Mouse (Mus musculus) midbrain, postnatal 0 days (tissue): ENCODE data around the gene Uqcr10. TPM values are rescaled to one million over a fixed set of nuclear protein-coding genes. Genes with fewer than 3 reads are reported as not detected.
A peak's percentile ranks its signal among the peaks of the same experiment; 100 is the strongest.

ENCODE experiments used
- ATAC-seq: fragments of 200-750 bp; cut with Nextera tagmentation; 2 replicates; pipeline ENCODE4 v1.8.0; 2017; ENCODE audit warnings: moderate number of reproducible peaks, mild to moderate bottlenecking, moderate TSS enrichment, moderate library complexity; ENCODE audit not compliant: low FRiP score
- DNase-seq: peaks from one replicate; pipeline ENCODE4 v3.0.0-alpha.2; 2015; ENCODE audit warnings: low spot score
- H3K27ac ChIP-seq: fragments of 300-500 bp; sonication (generic); 2 replicates; pipeline ENCODE4 v1.5.1; 2014; ENCODE audit warnings: low read depth, mild to moderate bottlenecking, low read length, mixed read lengths
- H3K27me3 ChIP-seq: fragments of 300-500 bp; sonication (generic); 2 replicates; pipeline ENCODE4 v1.6.1; 2014; ENCODE audit warnings: low read length, control low read depth, mixed read lengths; ENCODE audit not compliant: insufficient read depth
- H3K36me3 ChIP-seq: fragments of 300-500 bp; sonication (generic); 2 replicates; pipeline ENCODE4 v1.6.1; 2014; ENCODE audit warnings: low read length, control low read depth, mixed read lengths; ENCODE audit not compliant: insufficient read depth
- H3K4me1 ChIP-seq: fragments of 300-500 bp; sonication (generic); 2 replicates; pipeline ENCODE4 v1.6.1; 2014; ENCODE audit warnings: mild to moderate bottlenecking, control low read depth, antibody characterized with exemption, low read length, mixed read lengths; ENCODE audit not compliant: insufficient read depth
- H3K4me2 ChIP-seq: fragments of 300-500 bp; sonication (generic); 2 replicates; pipeline ENCODE4 v1.6.1; 2014; ENCODE audit warnings: low read depth, mild to moderate bottlenecking, low read length, mixed read lengths; ENCODE audit not compliant: poor library complexity, severe bottlenecking
- H3K4me3 ChIP-seq: fragments of 300-500 bp; sonication (generic); 2 replicates; pipeline ENCODE4 v1.5.1; 2014; ENCODE audit warnings: low read depth, mild to moderate bottlenecking, low read length, moderate library complexity
- H3K9ac ChIP-seq: fragments of 300-500 bp; sonication (generic); replicated peaks from 2 replicates; pipeline ENCODE4 v1.6.1; 2014; ENCODE audit warnings: mild to moderate bottlenecking, low read length, moderate library complexity, mixed read lengths; ENCODE audit not compliant: poor library complexity, severe bottlenecking
- H3K9me3 ChIP-seq: fragments of 300-500 bp; sonication (generic); 2 replicates; pipeline ENCODE4 v1.6.1; 2016; ENCODE audit warnings: low read length, control low read depth
- CTCF ChIP-seq: IDR thresholded peaks from 2 replicates; pipeline ENCODE4 v1.5.1; 2016; ENCODE audit warnings: antibody characterized with exemption, mild to moderate bottlenecking
- WGBS: fragments of 180-500 bp; shearing (Covaris S2); extraction: QIAGEN DNeasy Blood & Tissue Kit; methylation state at CpG from one replicate; pipeline ENCODE4 v1.1.7; 2014; 5-methylcytosine and 5-hydroxymethylcytosine counted together
- polyA plus RNA-seq: library from polyadenylated mRNA; unstranded; fragments of >200 nt; fragmentation: Nextera tagmentation; extraction: Ambion mirVana; gene quantifications from 2 replicates; pipeline ENCODE4 v1.2.1, GENCODE M21; 2015
- total RNA-seq: library from RNA; depleted of rRNA; stranded (reverse); fragments of >200 nt; gene quantifications from 2 replicates; pipeline ENCODE4 v1.2.3, GENCODE M21; 2014

Gene Uqcr10
- total and polyA plus RNA-seq, 2 experiments from 2014 or later, result 403 to 788 TPM

DNA sequence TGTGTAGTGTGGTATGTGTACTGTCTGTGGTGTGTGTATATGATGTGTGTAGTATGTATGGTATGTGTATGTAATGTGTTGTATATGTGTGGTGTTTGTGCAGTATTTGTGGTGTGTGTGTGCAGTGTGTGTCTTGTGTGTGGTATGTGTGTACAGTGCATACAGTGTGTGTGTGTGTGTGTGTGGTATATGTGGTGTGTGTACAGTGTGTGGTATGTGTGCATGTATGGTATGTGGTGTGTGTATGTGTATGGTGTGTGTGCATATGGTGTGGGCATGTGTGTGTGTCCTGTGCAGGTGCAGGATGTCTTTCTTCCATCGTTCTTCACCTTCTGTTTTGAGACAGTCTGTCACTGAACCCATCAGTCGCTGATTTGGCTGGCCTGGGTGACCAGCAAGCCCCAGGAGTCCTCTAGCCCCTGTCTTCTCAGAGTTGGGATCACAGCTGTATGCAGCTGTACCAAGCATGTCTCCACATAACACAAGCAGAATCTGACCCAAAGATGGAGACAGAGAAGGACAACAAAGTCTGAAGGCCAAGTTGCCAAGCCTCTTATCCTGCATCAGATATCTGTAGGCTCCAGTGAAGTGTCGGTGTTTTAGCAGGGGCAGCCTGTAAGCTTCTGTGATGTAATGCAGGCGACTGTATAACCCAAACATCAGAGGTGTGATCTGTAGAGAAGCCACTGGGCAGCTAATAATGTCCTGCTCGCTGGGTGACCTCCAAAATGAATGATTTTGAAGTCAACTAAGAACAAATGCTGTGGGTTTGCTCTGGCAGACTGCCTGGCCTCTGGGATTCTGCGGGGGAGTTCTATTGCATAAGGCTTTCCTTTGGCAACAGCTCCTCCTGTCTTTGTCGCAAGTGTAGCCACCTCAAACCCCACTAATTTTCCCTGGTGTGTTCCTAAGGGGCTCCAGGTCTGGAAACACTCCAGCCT lies 6.8 kb downstream of the Uqcr10 start:
- no peak overlapping the region for H3K9ac ChIP-seq
- H3K27ac ChIP-seq, result no peak overlapping the region
- no peak overlapping the region for H3K4me2 ChIP-seq
- 59% methylated on average over 7 of the region's 7 CpGs for WGBS
- no peak for ATAC-seq
- no peaks in the 10 kb centered on the region for H3K9me3 ChIP-seq
- peak; percentile 42 for TF ChIP-seq CTCF
- H3K4me1 ChIP-seq, result no peaks in the 10 kb centered on the region
- H3K36me3 ChIP-seq, result 0 out of 2 replicates have a peak, but pooled peaks cover 3% of the 10 kb centered on the region
- peak; percentile 47 for DNase-seq
- H3K4me3 ChIP-seq, result no peak overlapping the region
- H3K27me3 ChIP-seq, result no peaks in the 10 kb centered on the region

- Histone ChIP-seq H3K4me3 (no peak overlapping the region), H3K4me1 (no peaks in the 10 kb centered on the region), H3K9ac (no peak overlapping the region), H3K27me3 (no peaks in the 10 kb centered on the region), H3K36me3 (no peaks in the 10 kb centered on the region), H3K27ac (no peak overlapping the region), H3K9me3 (no peaks in the 10 kb centered on the region), H3K4me2 (no peak overlapping the region)
- no peak for ATAC-seq
- peak; percentile 15 for DNase-seq
- no peak for TF ChIP-seq CTCF
- 72% methylated on average over 11 of the region's 11 CpGs for WGBS
These were observed 12.0 kb downstream of the Uqcr10 start for GRCm38 (mm10) chr11:4692162-4692561.

- DNase-seq, result peak; percentile 44
- no peak for TF ChIP-seq CTCF
- WGBS, result 66% methylated on average over 10 of the region's 10 CpGs
- H3K9me3 ChIP-seq, result no peaks in the 10 kb centered on the region
- H3K9ac ChIP-seq, result no peak overlapping the region
- H3K4me1 ChIP-seq, result no peaks in the 10 kb centered on the region
- H3K27me3 ChIP-seq, result no peaks in the 10 kb centered on the region
- no peak overlapping the region for H3K27ac ChIP-seq
- no peaks in the 10 kb centered on the region for H3K36me3 ChIP-seq
- H3K4me2 ChIP-seq, result no peak overlapping the region
- no peak overlapping the region for H3K4me3 ChIP-seq
- no peak for ATAC-seq
These were observed 12.9 kb downstream of the Uqcr10 start for GRCm38 (mm10) chr11:4691213-4691612.

GRCm38 (mm10) chr11:4690353-4690752 lies 13.8 kb downstream of the Uqcr10 start:
- WGBS, result 84% methylated on average over 7 of the region's 7 CpGs
- DNase-seq, result no peak
- no peak overlapping the region for H3K4me2 ChIP-seq
- H3K9ac ChIP-seq, result no peak overlapping the region
- H3K27ac ChIP-seq, result no peak overlapping the region
- no peaks in the 10 kb centered on the region for H3K9me3 ChIP-seq
- no peak for ATAC-seq
- no peak overlapping the region for H3K4me3 ChIP-seq
- H3K36me3 ChIP-seq, result no peaks in the 10 kb centered on the region
- TF ChIP-seq CTCF, result no peak
- no peaks in the 10 kb centered on the region for H3K27me3 ChIP-seq
- no peaks in the 10 kb centered on the region for H3K4me1 ChIP-seq

DNA sequence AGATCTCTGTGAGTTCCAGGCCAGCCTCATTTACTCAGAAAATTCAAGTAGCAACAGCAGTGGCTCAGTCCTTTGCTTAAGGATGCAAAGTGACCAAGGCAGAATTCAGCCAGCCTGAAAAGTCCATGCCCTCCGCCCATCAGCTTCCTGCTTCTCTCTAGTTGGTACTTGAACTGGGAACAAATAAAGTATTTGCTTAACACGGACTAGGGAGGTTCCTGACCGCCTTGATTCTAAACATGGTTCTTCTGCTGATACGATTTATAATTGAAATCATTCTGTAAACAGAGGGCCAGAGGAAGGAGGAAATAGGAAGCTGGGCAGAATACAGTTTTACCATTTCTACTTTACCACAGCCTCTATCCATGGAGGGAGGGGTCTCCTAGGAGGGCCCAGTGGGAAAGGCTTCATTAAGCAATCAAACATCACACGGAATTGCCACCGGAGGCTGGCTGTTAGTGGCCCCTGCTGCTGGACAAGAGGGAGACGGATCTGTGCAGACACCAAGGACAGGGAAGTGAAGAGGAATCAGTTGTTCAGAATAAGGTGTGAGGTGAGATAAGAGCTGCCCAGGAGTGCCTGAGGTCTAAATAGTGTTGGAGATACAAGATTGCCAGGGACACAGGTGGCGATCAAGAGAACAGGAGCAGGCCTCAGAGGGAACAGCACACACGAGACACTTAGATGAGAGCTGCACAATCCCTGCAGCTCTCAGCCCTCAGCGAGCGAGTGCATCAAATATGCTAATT lies 15.3 kb downstream of the Uqcr10 start:
- no peaks in the 10 kb centered on the region for H3K9me3 ChIP-seq
- no peaks in the 10 kb centered on the region for H3K4me1 ChIP-seq
- 66% methylated on average over 11 of the region's 11 CpGs for WGBS
- no peak overlapping the region for H3K27ac ChIP-seq
- H3K36me3 ChIP-seq, result 0 out of 2 replicates have a peak, but pooled peaks cover 6% of the 10 kb centered on the region
- H3K4me2 ChIP-seq, result no peak overlapping the region
- no peak for TF ChIP-seq CTCF
- no peak for ATAC-seq
- no peak overlapping the region for H3K4me3 ChIP-seq
- no peak for DNase-seq
- no peaks in the 10 kb centered on the region for H3K27me3 ChIP-seq
- H3K9ac ChIP-seq, result no peak overlapping the region

GRCm38 (mm10) chr11:4687874-4688273 lies 16.3 kb downstream of the Uqcr10 start:
- no peak overlapping the region for H3K4me3 ChIP-seq
- 79% methylated on average over 3 of the region's 3 CpGs for WGBS
- H3K9ac ChIP-seq, result no peak overlapping the region
- no peak for TF ChIP-seq CTCF
- H3K4me1 ChIP-seq, result no peaks in the 10 kb centered on the region
- no peaks in the 10 kb centered on the region for H3K27me3 ChIP-seq
- ATAC-seq (no peak), DNase-seq (no peak)
- no peak overlapping the region for H3K27ac ChIP-seq
- H3K9me3 ChIP-seq, result no peaks in the 10 kb centered on the region
- no peak overlapping the region for H3K4me2 ChIP-seq
- H3K36me3 ChIP-seq, result peaks cover 13% of the 10 kb centered on the region; the same call in 1 of the 2 replicates
